Mouse (Mus musculus) thymus, adult 2 months (tissue): ENCODE measurements around the gene Aplp2.

Experiments
- CTCF ChIP-seq: fragments of 200-500 bp; IDR thresholded peaks from 2 replicates; pipeline ENCODE4 v1.5.1; 2012; ENCODE audit warnings: mild to moderate bottlenecking, control low read depth, low read length, moderate library complexity, borderline replicate concordance; ENCODE audit not compliant: control insufficient read depth, poor library complexity, insufficient read depth; ENCODE audit errors: extremely low read depth
- POLR2A ChIP-seq: fragments of 200-500 bp; IDR thresholded peaks from 2 replicates; pipeline ENCODE4 v1.6.1; 2012; ENCODE audit warnings: mild to moderate bottlenecking, low read length, control low read depth, moderate library complexity; ENCODE audit not compliant: control insufficient read depth, poor library complexity, insufficient read depth; ENCODE audit errors: extremely low read depth

DNA sequence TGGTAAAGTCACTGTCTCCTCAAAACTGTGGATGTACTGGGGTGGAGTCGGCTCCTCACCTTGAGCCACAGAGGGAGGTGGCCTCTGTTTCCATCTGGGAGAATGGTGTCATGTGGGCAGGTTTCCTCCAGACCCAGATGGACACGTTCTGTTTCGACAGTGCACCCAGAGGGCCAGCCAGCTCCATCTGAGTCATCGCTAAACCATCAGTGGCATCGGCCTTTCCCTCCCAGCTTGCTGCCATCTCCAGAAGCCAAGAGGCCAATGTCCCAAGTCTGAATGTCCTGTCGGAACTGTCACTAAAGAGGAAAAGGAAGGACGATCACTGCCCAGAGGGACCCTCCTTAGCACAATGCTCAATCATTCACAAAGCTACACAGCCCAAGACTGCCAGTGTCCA is 85.5 kb downstream of the Aplp2 start:
- no peak for TF ChIP-seq POLR2A
- TF ChIP-seq CTCF = no peak
